Mouse (Mus musculus) midbrain, embryonic 15.5 days (tissue): ENCODE measurements around the gene 1810013L24Rik. TPM values are rescaled to one million over a fixed set of nuclear protein-coding genes. Genes with fewer than 3 reads are reported as not detected.

Source experiments
- ATAC-seq: fragments of 200-750 bp; cut with Nextera tagmentation; replicated peaks from 2 replicates; pipeline ENCODE4 v1.8.0; 2017; ENCODE audit warnings: moderate TSS enrichment
- H3K27ac ChIP-seq: fragments of 300-500 bp; sonication (generic); 2 replicates; pipeline ENCODE4 v1.5.1; 2015; ENCODE audit warnings: mild to moderate bottlenecking, inconsistent platforms
- H3K27me3 ChIP-seq: fragments of 300-500 bp; sonication (generic); replicated peaks from 2 replicates; pipeline ENCODE4 v1.6.1; 2015; ENCODE audit warnings: inconsistent platforms
- H3K36me3 ChIP-seq: fragments of 300-500 bp; sonication (generic); replicated peaks from 2 replicates; pipeline ENCODE4 v1.6.1; 2015; ENCODE audit warnings: inconsistent platforms
- H3K4me1 ChIP-seq: fragments of 300-500 bp; sonication (generic); 2 replicates; pipeline ENCODE4 v1.6.1; 2015; ENCODE audit warnings: inconsistent platforms
- H3K4me2 ChIP-seq: fragments of 300-500 bp; sonication (generic); 2 replicates; pipeline ENCODE4 v1.6.1; 2015; ENCODE audit warnings: inconsistent platforms, mild to moderate bottlenecking, moderate library complexity
- H3K4me3 ChIP-seq: fragments of 300-500 bp; sonication (generic); 2 replicates; pipeline ENCODE4 v1.5.1; 2015; ENCODE audit warnings: mild to moderate bottlenecking, inconsistent platforms
- H3K9ac ChIP-seq: fragments of 300-500 bp; sonication (generic); 2 replicates; pipeline ENCODE4 v1.6.1; 2015; ENCODE audit warnings: mild to moderate bottlenecking, inconsistent platforms
- H3K9me3 ChIP-seq: fragments of 300-500 bp; sonication (generic); 2 replicates; pipeline ENCODE4 v1.6.1; 2016; ENCODE audit warnings: inconsistent platforms
- WGBS: fragments of 180-500 bp; shearing (Covaris S2); methylation state at CpG from one replicate; pipeline ENCODE4 v1.1.7; 2015; ENCODE audit warnings: mixed read lengths; 5-methylcytosine and 5-hydroxymethylcytosine counted together
- polyA plus RNA-seq: library from polyadenylated mRNA; unstranded; fragments of >200 nt; fragmentation: Nextera tagmentation; extraction: Ambion mirVana; gene quantifications from 2 replicates; pipeline ENCODE4 v1.2.1, GENCODE M21; 2015

1810013L24Rik gene
- polyA plus RNA-seq: 27.7 and 29.0 TPM in 2 replicates

GRCm38 (mm10) chr16:8829564-8830359 is at the start of gene 1810013L24Rik:
1810013L24Rik (plus strand) TSS chr16:8830100.
- H3K4me3 ChIP-seq: peak within 1 kb of the TSS; percentile 69
- H3K4me2 ChIP-seq: peak within 1 kb of the TSS; percentile 96
- WGBS: under 1% methylated on average over 79 of the region's 80 CpGs
- H3K36me3 ChIP-seq: 0 out of 2 replicates have a peak, but pooled peaks cover 3% of the 10 kb centered on the region
- ATAC-seq: peak; percentile 96
- H3K27ac ChIP-seq: peak within 1 kb of the TSS; percentile 91
- peak within 1 kb of the TSS; percentile 87 for H3K9ac ChIP-seq
- no peaks in the 10 kb centered on the region for H3K27me3 ChIP-seq
- no peaks in the 10 kb centered on the region for H3K9me3 ChIP-seq
- H3K4me1 ChIP-seq: peaks cover 31% of the 10 kb centered on the region

GRCm38 (mm10) chr16:8780187-8780586 is 49.7 kb upstream of the 1810013L24Rik start:
- Histone ChIP-seq H3K4me3 (no peak overlapping the region), H3K4me1 (no peaks in the 10 kb centered on the region), H3K27me3 (no peaks in the 10 kb centered on the region), H3K4me2 (no peak overlapping the region), H3K9me3 (no peaks in the 10 kb centered on the region), H3K27ac (no peak overlapping the region), H3K9ac (no peak overlapping the region), H3K36me3 (no peaks in the 10 kb centered on the region)
- 87% methylated on average over 3 of the region's 3 CpGs for WGBS
- no peak for ATAC-seq

- ATAC-seq: no peak
- H3K9ac ChIP-seq: no peak overlapping the region
- no peaks in the 10 kb centered on the region for H3K27me3 ChIP-seq
- no peak overlapping the region for H3K27ac ChIP-seq
- H3K4me3 ChIP-seq: no peak overlapping the region
- WGBS: 63% methylated on average over 6 of the region's 6 CpGs
- no peaks in the 10 kb centered on the region for H3K36me3 ChIP-seq
- no peak overlapping the region for H3K4me2 ChIP-seq
- H3K4me1 ChIP-seq: no peaks in the 10 kb centered on the region
- H3K9me3 ChIP-seq: no peaks in the 10 kb centered on the region
Measured at GRCm38 (mm10) chr16:8781191-8781590, 48.7 kb upstream of the 1810013L24Rik start.

GRCm38 (mm10) chr16:8781660-8782059 is 48.2 kb upstream of the 1810013L24Rik start:
- Histone ChIP-seq H3K27me3 (no peaks in the 10 kb centered on the region), H3K4me1 (no peaks in the 10 kb centered on the region), H3K9me3 (no peaks in the 10 kb centered on the region), H3K9ac (no peak overlapping the region), H3K27ac (no peak overlapping the region), H3K4me3 (no peak overlapping the region), H3K36me3 (no peaks in the 10 kb centered on the region), H3K4me2 (no peak overlapping the region)
- ATAC-seq: no peak
- 92% methylated on average over 2 of the region's 2 CpGs for WGBS

GRCm38 (mm10) chr16:8783198-8783913 is 46.5 kb upstream of the 1810013L24Rik start:
- H3K27ac ChIP-seq: no peak overlapping the region
- no peaks in the 10 kb centered on the region for H3K9me3 ChIP-seq
- no peak for ATAC-seq
- no peaks in the 10 kb centered on the region for H3K36me3 ChIP-seq
- no peaks in the 10 kb centered on the region for H3K4me1 ChIP-seq
- H3K27me3 ChIP-seq: no peaks in the 10 kb centered on the region
- H3K4me2 ChIP-seq: no peak overlapping the region
- no peak overlapping the region for H3K4me3 ChIP-seq
- WGBS: 86% methylated on average over 16 of the region's 16 CpGs
- no peak overlapping the region for H3K9ac ChIP-seq

GRCm38 (mm10) chr16:8784753-8785152 is 45.1 kb upstream of the 1810013L24Rik start:
- Histone ChIP-seq H3K9me3 (no peaks in the 10 kb centered on the region), H3K27me3 (no peaks in the 10 kb centered on the region), H3K36me3 (no peaks in the 10 kb centered on the region), H3K4me3 (no peak overlapping the region), H3K9ac (no peak overlapping the region), H3K27ac (no peak overlapping the region), H3K4me1 (no peaks in the 10 kb centered on the region), H3K4me2 (no peak overlapping the region)
- 79% methylated on average over 3 of the region's 3 CpGs for WGBS
- ATAC-seq: no peak

GRCm38 (mm10) chr16:8790886-8791285 is 39.0 kb upstream of the 1810013L24Rik start:
- ATAC-seq: no peak
- Histone ChIP-seq H3K9ac (no peak overlapping the region), H3K36me3 (no peaks in the 10 kb centered on the region), H3K27ac (no peak overlapping the region), H3K27me3 (no peaks in the 10 kb centered on the region), H3K4me2 (no peak overlapping the region), H3K9me3 (no peaks in the 10 kb centered on the region), H3K4me3 (no peak overlapping the region), H3K4me1 (no peaks in the 10 kb centered on the region)
- WGBS: 77% methylated on average over 4 of the region's 4 CpGs

- WGBS: 93% methylated on average over 20 of the region's 20 CpGs
- Histone ChIP-seq H3K4me1 (no peaks in the 10 kb centered on the region), H3K4me3 (no peak within 1 kb of the TSS), H3K9me3 (no peaks in the 10 kb centered on the region), H3K27ac (no peak within 1 kb of the TSS), H3K27me3 (no peaks in the 10 kb centered on the region), H3K36me3 (no peaks in the 10 kb centered on the region), H3K9ac (no peak within 1 kb of the TSS), H3K4me2 (no peak within 1 kb of the TSS)
- ATAC-seq: no peak
Measured at GRCm38 (mm10) chr16:8791949-8792557, 37.8 kb upstream of the 1810013L24Rik start, which contains the start of gene Usp7. Usp7 (minus strand) TSS chr16:8792308.

- H3K27ac ChIP-seq: no peak overlapping the region
- H3K9me3 ChIP-seq: no peaks in the 10 kb centered on the region
- ATAC-seq: no peak
Measured at GRCm38 (mm10) chr16:8794952-8795351, 34.9 kb upstream of the 1810013L24Rik start.

GRCm38 (mm10) chr16:8795906-8796305 is 34.0 kb upstream of the 1810013L24Rik start:
- Histone ChIP-seq H3K4me2 (no peak overlapping the region), H3K9ac (no peak overlapping the region), H3K36me3 (no peaks in the 10 kb centered on the region), H3K27me3 (no peaks in the 10 kb centered on the region), H3K27ac (no peak overlapping the region), H3K4me3 (no peak overlapping the region), H3K4me1 (no peaks in the 10 kb centered on the region), H3K9me3 (no peaks in the 10 kb centered on the region)
- WGBS: 82% methylated on average over 2 of the region's 2 CpGs
- ATAC-seq: no peak

More at GRCm38 (mm10) chr16:8794952-8795351, 34.9 kb upstream of the 1810013L24Rik start:
- Histone ChIP-seq H3K4me3 (no peak overlapping the region), H3K4me2 (no peak overlapping the region), H3K9ac (no peak overlapping the region), H3K27me3 (no peaks in the 10 kb centered on the region), H3K36me3 (no peaks in the 10 kb centered on the region), H3K4me1 (no peaks in the 10 kb centered on the region)
- WGBS: 2% methylated on average over 3 of the region's 3 CpGs

- H3K4me2 ChIP-seq: no peak overlapping the region
- 21% methylated on average over 4 of the region's 4 CpGs for WGBS
- H3K27ac ChIP-seq: no peak overlapping the region
- no peaks in the 10 kb centered on the region for H3K36me3 ChIP-seq
- no peaks in the 10 kb centered on the region for H3K27me3 ChIP-seq
- H3K4me3 ChIP-seq: no peak overlapping the region
- no peak for ATAC-seq
- no peaks in the 10 kb centered on the region for H3K9me3 ChIP-seq
- H3K4me1 ChIP-seq: no peaks in the 10 kb centered on the region
- H3K9ac ChIP-seq: no peak overlapping the region
Measured at GRCm38 (mm10) chr16:8806703-8807102, 23.2 kb upstream of the 1810013L24Rik start.

- WGBS: 94% methylated on average over 14 of the region's 14 CpGs
- Histone ChIP-seq H3K4me1 (no peaks in the 10 kb centered on the region), H3K27me3 (no peaks in the 10 kb centered on the region)
Measured at GRCm38 (mm10) chr16:8810399-8811127, 19.3 kb upstream of the 1810013L24Rik start.

More at GRCm38 (mm10) chr16:8810399-8811127, 19.3 kb upstream of the 1810013L24Rik start:
- Histone ChIP-seq H3K4me3 (no peak overlapping the region), H3K27ac (no peak overlapping the region), H3K9ac (no peak overlapping the region), H3K9me3 (no peaks in the 10 kb centered on the region), H3K4me2 (no peak overlapping the region), H3K36me3 (no peaks in the 10 kb centered on the region)
- ATAC-seq: no peak
